9 mouse cellular contexts compared by ENCODE assay signal in genomic region chr5:123699198-123699597, GRCm38 (mm10). TPM values are rescaled to one million over a fixed set of nuclear protein-coding genes. Genes with fewer than 3 reads are reported as not detected.
DNase-seq lines count a peak whose midpoint lies in the region; ATAC-seq and TF ChIP-seq lines count a peak whose summit lies in the region.
"Had no signal": no experiment of that assay in that cellular context is flagged by ENCODE, and none has a peak within 500 bp of the region (broad histone marks: within the 10 kb centered on the region; RNA-seq: fewer than 3 reads in every experiment).

No protein-coding gene starts in this region.

- no peak overlapping the region for H3K9ac ChIP-seq in lung, embryonic 14.5 days
- H3K9ac ChIP-seq: heart, embryonic 15.5 days had no signal

- peaks cover 71% of the 10 kb centered on the region for H3K36me3 ChIP-seq in G1E (replicated peaks)
- peaks cover 63% of the 10 kb centered on the region for H3K36me3 ChIP-seq in lung, embryonic 14.5 days (ENCODE audit: insufficient read depth)

- DNase-seq in A20 (ENCODE audit: low read depth, low spot score) (peak; percentile 69), G1E (ENCODE audit: low spot score) (peak; percentile 40)
- peak; percentile 79 for DNase-seq in cerebellum, adult 11-12 months
- peak; percentile 57 to 59 for DNase-seq in frontal cortex, postnatal 36 days (ENCODE audit: low spot score in 2 of 2)
- DNase-seq in kidney, postnatal 10 days: peak; percentile 85
- DNase-seq in lung, embryonic 14.5 days: peak; percentile 90
- DNase-seq in right cerebral cortex, postnatal 14 days: peak; percentile 60
- DNase-seq in yolk sac, embryonic 10.5 days (ENCODE audit: low spot score): peak; percentile 49

- no peak for ATAC-seq in G1E (ENCODE audit: extremely low read depth, insufficient number of reproducible peaks, low FRiP score, poor library complexity, severe bottlenecking)
- ATAC-seq in lung, embryonic 14.5 days (ENCODE audit: insufficient read depth): peak; percentile 59; the same call in 1 of the 2 replicates

- no peak overlapping the region for H3K4me3 ChIP-seq in G1E (ENCODE audit: low read depth, low read length)
- H3K4me3 ChIP-seq in lung, embryonic 14.5 days (ENCODE audit: low read depth, low read length): no peak overlapping the region
- H3K4me3 ChIP-seq: heart, embryonic 15.5 days had no signal

- H3K27ac ChIP-seq in lung, embryonic 14.5 days (ENCODE audit: low read depth): no peak overlapping the region
- H3K27ac ChIP-seq: heart, embryonic 15.5 days had no signal

- WGBS in lung, embryonic 14.5 days: 29% methylated on average over 3 of the region's 3 CpGs

- H3K9me3 ChIP-seq in G1E (replicated peaks): no peaks in the 10 kb centered on the region
- H3K9me3 ChIP-seq in lung, embryonic 14.5 days (ENCODE audit: low read depth, low read length): no peaks in the 10 kb centered on the region
- H3K9me3 ChIP-seq: heart, embryonic 15.5 days had no signal

- TF ChIP-seq CTCF in G1E (IDR thresholded peaks at IDR 0.05; ENCODE audit: low read depth, low read length): peak; percentile 80
- TF ChIP-seq CTCF in lung, embryonic 14.5 days (IDR thresholded peaks at IDR 0.05; ENCODE audit: low read depth): peak; percentile 85

- no peaks in the 10 kb centered on the region for H3K27me3 ChIP-seq in G1E (ENCODE audit: insufficient read depth, low read length)
- no peaks in the 10 kb centered on the region for H3K27me3 ChIP-seq in lung, embryonic 14.5 days (ENCODE audit: insufficient read depth, low read length)
- H3K27me3 ChIP-seq: heart, embryonic 15.5 days had no signal

- H3K4me1 ChIP-seq in G1E (ENCODE audit: insufficient read depth, low read depth, low read length): peaks cover 8% of the 10 kb centered on the region; the same call in 1 of the 2 replicates
- H3K4me1 ChIP-seq in lung, embryonic 14.5 days (ENCODE audit: insufficient read depth): peaks cover 1% of the 10 kb centered on the region; the same call in 1 of the 2 replicates

- no peak overlapping the region for H3K4me2 ChIP-seq in lung, embryonic 14.5 days
- H3K4me2 ChIP-seq: heart, embryonic 15.5 days had no signal

RNA-seq across cellular contexts. Expression of gene Clip1, which starts 14.8 kb away (rescaled TPM):
- total RNA-seq in G1E (2014; fragmentation: Nextera tagmentation): 59.1 and 75.4 TPM in 2 replicates
- total RNA-seq in G1E (2017): 47.8 and 49.1 TPM in 2 replicates
- 12.0 and 12.9 TPM in 2 replicates for polyA plus RNA-seq in G1E (2012)
- polyA plus RNA-seq in lung, embryonic 14.5 days (2014; fragmentation: Nextera tagmentation; extraction: Ambion mirVana): 33.8 and 33.9 TPM in 2 replicates

RNA-seq across cellular contexts. Expression of gene Zcchc8, which starts 21.7 kb away (rescaled TPM):
- total RNA-seq in G1E (2014; fragmentation: Nextera tagmentation): 68.2 and 93.6 TPM in 2 replicates
- total RNA-seq in G1E (2017): 33.3 and 41.4 TPM in 2 replicates
- polyA plus RNA-seq in G1E (2012): 55.2 and 79.4 TPM in 2 replicates
- polyA plus RNA-seq in lung, embryonic 14.5 days (2014; fragmentation: Nextera tagmentation; extraction: Ambion mirVana): 92.0 and 95.1 TPM in 2 replicates

RNA-seq across cellular contexts. Expression of gene Rsrc2, which starts 50.0 kb away (rescaled TPM):
- total RNA-seq in G1E (2014; fragmentation: Nextera tagmentation): 141 and 148 TPM in 2 replicates
- 130 and 151 TPM in 2 replicates for total RNA-seq in G1E (2017)
- 8.2 and 18.3 TPM in 2 replicates for polyA plus RNA-seq in G1E (2012)
- 103 and 118 TPM in 2 replicates for polyA plus RNA-seq in lung, embryonic 14.5 days (2014; fragmentation: Nextera tagmentation; extraction: Ambion mirVana)

RNA-seq across cellular contexts. Expression of gene Kntc1, which starts 50.3 kb away (rescaled TPM):
- 100 and 117 TPM in 2 replicates for total RNA-seq in G1E (2014; fragmentation: Nextera tagmentation)
- 61.9 and 68.0 TPM in 2 replicates for total RNA-seq in G1E (2017)
- 3.2 and 3.8 TPM in 2 replicates for polyA plus RNA-seq in G1E (2012)
- polyA plus RNA-seq in lung, embryonic 14.5 days (2014; fragmentation: Nextera tagmentation; extraction: Ambion mirVana): 44.2 and 44.4 TPM in 2 replicates

Comparison
In these comparisons a context has a peak if more than half of its experiments do, and no peak if none do; other contexts are left out.
1. DNase-seq: peak in every context shown above with its lines; median percentile 90 in lung, embryonic 14.5 days; 85 in kidney, postnatal 10 days; 79 in cerebellum, adult 11-12 months; 69 in A20; 60 in right cerebral cortex, postnatal 14 days; 58 in frontal cortex, postnatal 36 days; 49 in yolk sac, embryonic 10.5 days; 40 in G1E.